Mouse (Mus musculus): ENCODE measurements around the gene Zbtb11.
"Not testable (repeated sequence)": the region's sequence is repeated elsewhere in the genome, so short reads cannot be mapped to it uniquely, and the experiment has no call there.

The Zbtb11 gene

GRCm38 (mm10) chr16:55973431-55974255, at the start of gene Zbtb11:
Gene Zbtb11 (plus strand): TSS chr16:55973883.
- peak; percentile 54 for DNase-seq (ENCODE audit: extremely low read depth, low read depth, low spot score)

GRCm38 (mm10) chr16:55924010-55924409, 49.7 kb upstream of the Zbtb11 start:
- no peak for DNase-seq (ENCODE audit: extremely low read depth, low read depth, low spot score)

DNA sequence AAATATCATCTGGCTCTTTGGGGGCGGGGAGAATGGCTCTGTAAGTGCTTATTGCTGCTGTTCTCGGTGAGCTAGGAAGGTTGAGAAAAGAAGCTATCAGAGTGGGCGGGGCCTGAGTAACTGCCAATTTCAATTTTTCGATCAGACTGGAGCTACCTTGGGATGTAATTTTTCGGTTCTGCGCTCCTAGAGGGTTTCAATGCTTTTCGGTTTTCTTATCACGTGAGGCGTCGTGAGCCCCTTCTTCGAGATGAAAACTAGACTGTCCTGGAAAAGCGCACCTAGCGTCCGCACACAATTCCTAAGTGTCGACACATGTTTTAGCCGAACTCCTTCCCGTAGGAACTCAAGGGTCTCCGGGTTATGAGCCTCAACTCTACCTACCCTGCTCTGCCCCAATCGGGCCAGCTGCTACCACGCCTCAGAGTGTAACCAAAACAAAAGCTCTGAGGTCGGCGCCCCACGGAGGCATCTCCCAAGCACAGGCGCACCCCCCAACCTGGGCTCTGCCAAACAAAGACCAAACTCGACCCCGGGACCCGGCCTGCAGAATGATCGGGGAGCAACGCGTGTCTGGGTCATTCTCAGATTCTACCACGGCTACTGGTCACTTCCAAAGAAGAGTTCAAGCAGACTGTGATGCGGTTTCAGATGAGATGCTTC, 39.9 kb upstream of the Zbtb11 start:
- no peak for DNase-seq (ENCODE audit: extremely low read depth, low read depth, low spot score)

DNA sequence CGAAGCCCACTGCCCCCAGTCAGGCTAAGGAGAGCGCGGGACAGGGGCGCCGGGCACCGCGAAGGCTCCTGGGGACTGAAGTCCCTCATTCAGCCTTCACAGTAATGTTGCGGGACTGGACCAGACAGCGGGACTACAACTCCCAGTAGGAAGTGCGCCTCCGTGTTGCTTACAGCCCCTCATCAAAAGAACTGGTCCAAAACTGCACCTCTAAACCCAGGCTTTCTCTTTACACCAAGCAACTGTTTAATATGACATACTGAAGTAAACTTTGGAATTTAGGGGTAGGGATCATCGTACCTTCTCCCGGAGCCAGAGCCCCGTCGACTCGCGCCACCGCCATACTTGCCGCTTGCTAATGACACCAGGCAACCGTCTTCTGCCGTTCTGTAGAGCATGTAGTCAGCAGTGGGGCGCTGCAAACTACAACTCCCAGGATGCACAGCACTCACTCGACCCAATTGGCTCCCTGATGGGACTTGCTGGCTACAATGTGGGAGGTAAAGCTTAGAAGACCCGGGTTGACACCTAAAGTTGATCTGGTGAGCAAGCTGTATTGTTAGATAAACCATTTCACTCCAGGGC, 39.1 kb upstream of the Zbtb11 start, which contains the start of gene Cep97:
Gene Cep97, minus strand, starts transcription at position 403 of the 585 bp plus-strand sequence.
- peak; percentile 66 for DNase-seq (ENCODE audit: extremely low read depth, low read depth, low spot score)

GRCm38 (mm10) chr16:55938761-55939160, 34.9 kb upstream of the Zbtb11 start:
- DNase-seq (ENCODE audit: extremely low read depth, low read depth, low spot score) = no peak

GRCm38 (mm10) chr16:55939703-55940102, 34.0 kb upstream of the Zbtb11 start:
- no peak for DNase-seq (ENCODE audit: extremely low read depth, low read depth, low spot score)

GRCm38 (mm10) chr16:55940781-55941180, 32.9 kb upstream of the Zbtb11 start:
- no peak for DNase-seq (ENCODE audit: extremely low read depth, low read depth, low spot score)

- DNase-seq (ENCODE audit: extremely low read depth, low read depth, low spot score) = no peak
Measured at GRCm38 (mm10) chr16:55947266-55947665, 26.4 kb upstream of the Zbtb11 start.

GRCm38 (mm10) chr16:55947876-55948410, 25.7 kb upstream of the Zbtb11 start:
- not testable (repeated sequence) for DNase-seq (ENCODE audit: extremely low read depth, low read depth, low spot score)

DNA sequence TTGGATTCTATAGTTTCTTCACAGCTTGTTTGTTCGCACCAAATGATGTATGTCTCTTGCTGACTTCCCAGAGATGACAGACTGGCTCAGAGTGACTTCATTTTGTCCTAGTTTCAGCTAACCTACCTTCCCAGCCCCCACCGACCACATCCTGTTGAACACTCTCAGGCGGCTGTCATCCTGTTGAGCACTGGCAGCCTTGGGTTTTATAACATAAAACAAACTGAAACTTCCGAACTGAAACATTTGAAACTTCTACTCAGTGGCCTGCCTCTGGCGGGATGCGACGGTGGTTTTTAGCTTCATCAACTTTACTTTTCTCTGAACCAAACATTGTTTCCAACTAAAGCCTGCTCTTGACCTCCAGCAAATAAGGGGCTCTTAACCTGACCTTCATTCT, 24.7 kb upstream of the Zbtb11 start:
- no peak for DNase-seq (ENCODE audit: extremely low read depth, low read depth, low spot score)

DNA sequence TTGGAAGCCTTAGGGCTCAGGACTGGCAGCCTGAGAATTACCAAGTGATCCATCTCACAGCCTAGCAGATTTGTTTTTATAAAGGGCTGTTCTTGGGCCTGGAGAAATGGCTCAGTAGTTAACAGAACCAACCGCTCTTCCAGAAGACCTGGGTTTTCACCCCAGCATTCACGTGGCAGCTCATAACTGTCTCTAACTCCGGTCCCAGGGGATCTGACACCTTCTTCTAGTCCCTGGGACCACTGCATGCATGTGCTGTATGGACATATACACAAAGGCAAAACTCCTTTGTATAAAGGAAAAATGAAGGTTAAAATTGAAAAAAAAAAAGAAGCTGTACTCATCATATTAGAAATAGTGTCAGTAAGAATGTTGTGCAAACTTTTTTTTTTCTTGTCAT, 23.2 kb upstream of the Zbtb11 start:
- DNase-seq (ENCODE audit: extremely low read depth, low read depth, low spot score) = no peak

DNA sequence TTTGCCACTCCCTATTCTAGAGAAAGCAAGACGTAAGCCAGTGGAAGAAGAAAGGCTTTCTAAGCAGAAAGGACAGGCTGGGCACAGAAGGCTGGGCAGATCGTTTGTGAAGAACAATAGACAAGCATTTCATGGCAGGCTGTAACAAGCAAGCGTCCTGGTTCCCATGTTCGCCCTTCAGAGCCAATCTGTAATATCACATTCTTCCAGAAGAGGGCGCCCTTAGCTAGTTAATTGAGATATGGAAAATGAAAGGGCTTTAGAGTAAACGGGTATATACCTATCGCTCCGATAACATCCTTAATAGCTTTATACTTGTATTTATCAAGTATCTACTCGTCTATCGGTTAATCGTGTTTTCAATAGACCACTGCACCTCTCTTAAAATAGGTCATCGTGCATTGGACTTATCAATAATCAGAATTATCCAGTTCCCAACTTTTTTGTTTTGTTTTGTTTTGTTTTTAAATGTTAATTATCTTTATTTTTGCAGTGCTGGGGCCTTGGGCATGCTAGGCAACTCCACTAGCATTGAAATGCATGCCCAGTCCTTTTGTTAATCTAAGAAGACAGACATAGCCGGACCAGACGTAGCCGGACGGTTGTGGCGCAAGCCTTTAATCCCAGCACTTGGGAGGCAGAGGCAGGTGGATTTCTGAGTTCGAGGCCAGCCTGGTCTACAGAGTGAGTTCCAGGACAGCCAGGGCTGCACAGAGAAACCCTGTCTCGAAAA, 22.6 kb upstream of the Zbtb11 start:
- no peak for DNase-seq (ENCODE audit: extremely low read depth, low read depth, low spot score)

GRCm38 (mm10) chr16:55951679-55952327, 21.9 kb upstream of the Zbtb11 start:
- no peak for DNase-seq (ENCODE audit: extremely low read depth, low read depth, low spot score)

DNA sequence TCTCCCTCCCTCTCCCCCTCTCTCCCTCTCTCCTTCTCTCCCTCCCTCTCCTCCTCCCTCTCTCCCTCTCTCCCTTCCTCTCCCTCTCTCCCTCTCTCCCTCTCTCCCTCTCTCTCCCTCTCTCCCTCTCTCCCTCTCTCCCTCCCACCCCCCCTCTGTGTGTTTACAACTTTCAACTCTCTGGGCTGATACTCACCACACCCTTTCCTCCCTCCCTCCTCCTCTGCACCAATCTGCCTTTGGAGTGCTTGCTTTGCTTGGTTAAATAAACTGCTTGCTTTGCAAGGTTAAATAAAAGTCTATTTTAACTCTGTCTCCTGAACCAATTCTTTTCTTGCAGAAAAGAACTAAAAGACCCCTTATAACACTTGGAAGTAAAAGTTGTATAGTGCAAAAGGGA, 20.9 kb upstream of the Zbtb11 start:
- no peak for DNase-seq (ENCODE audit: extremely low read depth, low read depth, low spot score)

DNA sequence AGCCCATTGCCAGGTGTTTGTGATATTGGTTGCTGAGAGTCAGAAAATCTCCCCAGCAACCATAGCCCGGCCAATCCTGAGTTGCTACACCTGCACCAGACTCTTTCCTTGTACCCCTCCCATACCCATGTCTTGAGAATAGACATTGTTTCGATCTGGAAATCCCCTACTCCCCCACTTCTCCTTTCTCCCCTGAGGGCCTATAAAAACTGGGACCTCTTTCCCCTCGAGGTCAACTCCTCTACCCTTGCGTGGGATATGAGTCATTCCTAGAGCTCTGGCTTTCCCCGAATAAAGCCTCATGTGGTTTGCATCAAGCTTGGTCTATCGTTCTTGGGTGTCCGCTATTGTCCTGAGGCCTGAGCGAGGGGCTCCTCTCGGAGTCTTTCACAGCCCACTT, 19.5 kb upstream of the Zbtb11 start:
- not testable (repeated sequence) for DNase-seq (ENCODE audit: extremely low read depth, low read depth, low spot score)

GRCm38 (mm10) chr16:55963068-55963467, 10.6 kb upstream of the Zbtb11 start:
- not testable (repeated sequence) for DNase-seq (ENCODE audit: extremely low read depth, low read depth, low spot score)

GRCm38 (mm10) chr16:55964126-55964949, 9.3 kb upstream of the Zbtb11 start:
- DNase-seq (ENCODE audit: extremely low read depth, low read depth, low spot score) = no peak

GRCm38 (mm10) chr16:55966212-55966871, 7.3 kb upstream of the Zbtb11 start, which contains the start of gene Rpl24:
Gene Rpl24 (plus strand): TSS chr16:55966275.
- no peak for DNase-seq (ENCODE audit: extremely low read depth, low read depth, low spot score)

- no peak for DNase-seq (ENCODE audit: extremely low read depth, low read depth, low spot score)
Measured at GRCm38 (mm10) chr16:55967221-55967620, 6.5 kb upstream of the Zbtb11 start.
